Mouse (Mus musculus) lung, adult 2 months (tissue): ENCODE data around the gene Clcn6.
A peak's percentile ranks its signal among the peaks of the same experiment; 100 is the strongest.

Experiments used
- CTCF ChIP-seq: fragments of 200-500 bp; IDR thresholded peaks from 2 replicates; pipeline ENCODE4 v1.5.1; 2011; ENCODE audit warnings: mild to moderate bottlenecking, low read length, control low read depth; ENCODE audit not compliant: insufficient read depth
- POLR2A ChIP-seq: fragments of 200-500 bp; IDR thresholded peaks from 2 replicates; pipeline ENCODE4 v1.6.1; 2011; ENCODE audit warnings: low read depth, mild to moderate bottlenecking, control low read depth, low read length, borderline replicate concordance; ENCODE audit errors: extremely low read depth

- TF ChIP-seq CTCF (0 out of 2 replicates have a peak, but pooled peaks have one; percentile 25), POLR2A (no peak)
Observed at GRCm38 (mm10) chr4:148082257-148083044, 43.8 kb upstream of the Clcn6 start.
